In genomic region chr16:90283266-90283904, GRCm38 (mm10) we compare ENCODE assay signal across 8 mouse cellular contexts. TPM values are rescaled to one million over a fixed set of nuclear protein-coding genes. Genes with fewer than 3 reads are reported as not detected.
DNase-seq lines count a peak whose midpoint lies in the region; ATAC-seq lines count a peak whose summit lies in the region.

No protein-coding gene starts in this region.

- no peaks in the 10 kb centered on the region for H3K36me3 ChIP-seq in lung, embryonic 15.5 days
- no peaks in the 10 kb centered on the region for H3K36me3 ChIP-seq in neural tube, embryonic 15.5 days

- peak; percentile 29 for ATAC-seq in lung, embryonic 15.5 days (ENCODE audit: borderline replicate concordance, extremely low read depth, low FRiP score, low TSS enrichment)
- ATAC-seq in neural tube, embryonic 15.5 days (ENCODE audit: low FRiP score): peak; percentile 6

- H3K27me3 ChIP-seq in lung, embryonic 15.5 days: no peaks in the 10 kb centered on the region
- H3K27me3 ChIP-seq in neural tube, embryonic 15.5 days (replicated peaks): no peaks in the 10 kb centered on the region; the same call in 1 of the 2 replicates

- peak overlapping the region; percentile 98 for H3K9ac ChIP-seq in lung, embryonic 15.5 days
- H3K9ac ChIP-seq in neural tube, embryonic 15.5 days (replicated peaks): peak overlapping the region; percentile 99

- H3K9me3 ChIP-seq in lung, embryonic 15.5 days: no peaks in the 10 kb centered on the region
- H3K9me3 ChIP-seq in neural tube, embryonic 15.5 days (replicated peaks): no peaks in the 10 kb centered on the region

- peak overlapping the region; percentile 99 for H3K4me3 ChIP-seq in lung, embryonic 15.5 days
- peak overlapping the region; percentile 98 for H3K4me3 ChIP-seq in neural tube, embryonic 15.5 days (replicated peaks)

- peak overlapping the region; percentile 93 for H3K27ac ChIP-seq in lung, embryonic 15.5 days
- H3K27ac ChIP-seq in neural tube, embryonic 15.5 days (replicated peaks): peak overlapping the region; percentile 93

- under 1% methylated on average over 53 of the region's 53 CpGs for WGBS in lung, embryonic 15.5 days
- WGBS in neural tube, embryonic 15.5 days: under 1% methylated on average over 42 of the region's 53 CpGs

- peak; percentile 27 to 48 for DNase-seq in B cell, adult 2 months
- DNase-seq in NIH3T3 (ENCODE audit: low read depth): peak; percentile 54
- peak; percentile 56 to 59 for DNase-seq in cerebellum, postnatal 25 days
- DNase-seq in gastrocnemius, postnatal 4 days (ENCODE audit: low spot score in 2 of 2): peak; percentile 27 to 47
- DNase-seq in kidney, adult 18-20 months: peak; percentile 72
- DNase-seq in c-Kit-positive CD71-positive TER-119-positive erythroid progenitor cells, embryonic 14.5 days (ENCODE audit: low spot score): no peak

- peak overlapping the region; percentile 70 for H3K4me2 ChIP-seq in lung, embryonic 15.5 days
- peak overlapping the region; percentile 86 for H3K4me2 ChIP-seq in neural tube, embryonic 15.5 days

- peaks cover 52% of the 10 kb centered on the region for H3K4me1 ChIP-seq in lung, embryonic 15.5 days
- H3K4me1 ChIP-seq in neural tube, embryonic 15.5 days: peaks cover 51% of the 10 kb centered on the region

RNA-seq across cellular contexts. Expression of gene Scaf4, which starts 0.9 kb away (rescaled TPM):
- 10 to 100 TPM; 31.7 to 36.7 TPM for total RNA-seq in gastrocnemius, postnatal 4 days (2021)
- 23.8 and 25.7 TPM in 2 replicates for polyA plus RNA-seq in lung, embryonic 15.5 days (2015; fragmentation: Nextera tagmentation; extraction: Ambion mirVana)
- 24.6 and 25.8 TPM in 2 replicates for polyA plus RNA-seq in neural tube, embryonic 15.5 days (2015; fragmentation: Nextera tagmentation; extraction: Ambion mirVana)
